Mouse (Mus musculus) kidney, postnatal 0 days (tissue): ENCODE measurements at regions not wholly inside any gene's neighbourhood (a gene's known extent, or its start where the extent isn't known, plus 50 kb on each side); places are given as distances from the start of the nearest gene placed in this dataset.
"Not testable (repeated sequence)": the region's sequence is repeated elsewhere in the genome, so short reads cannot be mapped to it uniquely, and the experiment has no call there.

Experiments used
- ATAC-seq: fragments of 200-750 bp; cut with Nextera tagmentation; replicated peaks from 2 replicates; pipeline ENCODE4 v1.8.0; 2017; ENCODE audit warnings: low read depth, moderate number of reproducible peaks, moderate TSS enrichment, moderate library complexity; ENCODE audit not compliant: low FRiP score
- DNase-seq: peaks from one replicate; pipeline ENCODE4 v3.0.0-alpha.2; 2016; ENCODE audit warnings: low spot score
- H3K27ac ChIP-seq: fragments of 300-500 bp; sonication (generic); 2 replicates; pipeline ENCODE4 v1.5.1; 2014; ENCODE audit warnings: mild to moderate bottlenecking
- H3K27me3 ChIP-seq: fragments of 300-500 bp; sonication (generic); 2 replicates; pipeline ENCODE4 v1.6.1; 2014; ENCODE audit warnings: low read length, mixed read lengths; ENCODE audit not compliant: insufficient read depth
- H3K36me3 ChIP-seq: fragments of 300-500 bp; sonication (generic); 2 replicates; pipeline ENCODE4 v1.6.1; 2014; ENCODE audit warnings: low read length, mixed read lengths; ENCODE audit not compliant: insufficient read depth
- H3K4me1 ChIP-seq: fragments of 300-500 bp; sonication (generic); replicated peaks from 2 replicates; pipeline ENCODE4 v1.6.1; 2014; ENCODE audit warnings: antibody characterized with exemption, low read length, mixed read lengths; ENCODE audit not compliant: insufficient read depth
- H3K4me2 ChIP-seq: fragments of 300-500 bp; sonication (generic); 2 replicates; pipeline ENCODE4 v1.6.1; 2014; ENCODE audit warnings: mild to moderate bottlenecking, low read length, moderate library complexity, mixed read lengths
- H3K4me3 ChIP-seq: fragments of 300-500 bp; sonication (generic); replicated peaks from 2 replicates; pipeline ENCODE4 v1.5.1; 2014; ENCODE audit warnings: low read depth, low read length
- H3K9ac ChIP-seq: fragments of 300-500 bp; sonication (generic); 2 replicates; pipeline ENCODE4 v1.6.1; 2014; ENCODE audit warnings: low read depth, low read length
- H3K9me3 ChIP-seq: fragments of 300-500 bp; sonication (generic); replicated peaks from 2 replicates; pipeline ENCODE4 v1.6.1; 2016; ENCODE audit warnings: low read length, inconsistent platforms, mixed read lengths
- CTCF ChIP-seq: IDR thresholded peaks from 2 replicates; pipeline ENCODE4 v1.5.1; 2016; ENCODE audit warnings: antibody characterized with exemption, low read depth, mild to moderate bottlenecking, moderate library complexity
- WGBS: fragments of 180-500 bp; shearing (Covaris S2); extraction: QIAGEN DNeasy Blood & Tissue Kit; methylation state at CpG from one replicate; pipeline ENCODE4 v1.1.7; 2014; 5-methylcytosine and 5-hydroxymethylcytosine counted together

GRCm38 (mm10) chr3:113105979-113106378 lies 152.7 kb downstream of the Amy2a5 start:
- Histone ChIP-seq H3K4me2 (no peak overlapping the region), H3K27me3 (no peaks in the 10 kb centered on the region), H3K4me3 (no peak overlapping the region), H3K27ac (no peak overlapping the region), H3K9me3 (no peaks in the 10 kb centered on the region), H3K4me1 (no peaks in the 10 kb centered on the region), H3K36me3 (no peaks in the 10 kb centered on the region), H3K9ac (no peak overlapping the region)
- ATAC-seq (no peak), DNase-seq (no peak)
- no peak for TF ChIP-seq CTCF
- WGBS, result 75% methylated on average over 1 of the region's 1 CpGs

GRCm38 (mm10) chr3:113090850-113091249 lies 167.8 kb downstream of the Amy2a5 start:
- H3K4me1 ChIP-seq, ATAC-seq: not testable (repeated sequence)
- peak; percentile 10 for DNase-seq

GRCm38 (mm10) chr3:113080704-113081103 lies 177.9 kb downstream of the Amy2a5 start:
- H3K27ac ChIP-seq, result no peak overlapping the region
- H3K9me3 ChIP-seq, result no peaks in the 10 kb centered on the region
- no peaks in the 10 kb centered on the region for H3K4me1 ChIP-seq
- no peak overlapping the region for H3K9ac ChIP-seq
- H3K4me2 ChIP-seq, result no peak overlapping the region
- peak; percentile 67 for TF ChIP-seq CTCF
- H3K36me3 ChIP-seq, result no peaks in the 10 kb centered on the region
- peak; percentile 65 for DNase-seq
- H3K27me3 ChIP-seq, result no peaks in the 10 kb centered on the region
- ATAC-seq, result no peak
- no peak overlapping the region for H3K4me3 ChIP-seq
- WGBS, result 0% methylated on average over 1 of the region's 1 CpGs

More at GRCm38 (mm10) chr3:113090850-113091249, 167.8 kb downstream of the Amy2a5 start:
- not testable (repeated sequence) for H3K27me3 ChIP-seq, H3K4me2 ChIP-seq, H3K27ac ChIP-seq, H3K4me3 ChIP-seq, H3K36me3 ChIP-seq, H3K9ac ChIP-seq, H3K9me3 ChIP-seq
- whole genome bisulfite sequencing, result 64% methylated on average over 21 of the region's 21 CpGs
